Mouse (Mus musculus) bone marrow, adult 2 months (tissue): ENCODE measurements around the gene Spic. TPM values are rescaled to one million over a fixed set of nuclear protein-coding genes. Genes with fewer than 3 reads are reported as not detected.

Experiments used
- H3K27ac ChIP-seq: fragments of 200-500 bp; 2 replicates; pipeline ENCODE4 v1.5.1; 2012; ENCODE audit warnings: low read depth, mild to moderate bottlenecking, control low read depth, inconsistent platforms, low read length; ENCODE audit not compliant: control insufficient read depth, poor library complexity, insufficient read depth
- H3K4me1 ChIP-seq: fragments of 200-500 bp; 2 replicates; pipeline ENCODE4 v1.6.1; 2011; ENCODE audit warnings: low read length; ENCODE audit not compliant: control insufficient read depth, insufficient read depth
- H3K4me3 ChIP-seq: fragments of 200-500 bp; replicated peaks from 2 replicates; pipeline ENCODE3; 2011; ENCODE audit warnings: mild to moderate bottlenecking, low read depth, low read length, control low read depth; ENCODE audit not compliant: control insufficient read depth
- CTCF ChIP-seq: fragments of 200-500 bp; IDR thresholded peaks from 2 replicates; pipeline ENCODE4 v1.5.1; 2011; ENCODE audit warnings: low read length, control low read depth; ENCODE audit not compliant: control insufficient read depth, insufficient read depth
- POLR2A ChIP-seq: fragments of 200-500 bp; IDR thresholded peaks from 2 replicates; pipeline ENCODE4 v1.6.1; 2011; ENCODE audit warnings: low read depth, mild to moderate bottlenecking, control low read depth, low read length, borderline replicate concordance; ENCODE audit not compliant: control insufficient read depth
- WGBS: fragments of 180-500 bp; shearing (Covaris S2); methylation state at CpG from one replicate; pipeline ENCODE4 v1.1.7; 2018; 5-methylcytosine and 5-hydroxymethylcytosine counted together
- polyA plus RNA-seq: library from polyadenylated mRNA; stranded (reverse); fragments of >200 nt; gene quantifications from 2 replicates; pipeline ENCODE4 v1.2.4, GENCODE M21; 2011; ENCODE audit warnings: low replicate concordance; ENCODE audit not compliant: missing spikeins, insufficient read depth, insufficient read length

Gene Spic
- polyA plus RNA-seq, 1 experiment: 35.9 TPM

GRCm38 (mm10) chr10:88717756-88718025 is 32.9 kb upstream of the Spic start:
- Histone ChIP-seq H3K4me3 (no peak overlapping the region), H3K27ac (no peak overlapping the region), H3K4me1 (no peaks in the 10 kb centered on the region; the same call in 1 of the 2 replicates)
- TF ChIP-seq POLR2A: no peak
- no peak for TF ChIP-seq CTCF
- WGBS: 58% methylated on average over 2 of the region's 2 CpGs

- H3K27ac ChIP-seq: no peak overlapping the region
- TF ChIP-seq CTCF (no peak), POLR2A (no peak)
- no peak overlapping the region for H3K4me3 ChIP-seq
- WGBS: 83% methylated on average over 13 of the region's 13 CpGs
- no peaks in the 10 kb centered on the region; the same call in 1 of the 2 replicates for H3K4me1 ChIP-seq
Observed at GRCm38 (mm10) chr10:88716986-88717755, 32.4 kb upstream of the Spic start.

GRCm38 (mm10) chr10:88715621-88716020 is 30.8 kb upstream of the Spic start:
- no peak overlapping the region for H3K27ac ChIP-seq
- WGBS: 76% methylated on average over 6 of the region's 6 CpGs
- TF ChIP-seq CTCF (no peak), POLR2A (no peak)
- H3K4me3 ChIP-seq: no peak overlapping the region
- no peaks in the 10 kb centered on the region; the same call in 1 of the 2 replicates for H3K4me1 ChIP-seq

GRCm38 (mm10) chr10:88714744-88715143 is 29.9 kb upstream of the Spic start:
- H3K4me1 ChIP-seq: no peaks in the 10 kb centered on the region; the same call in 1 of the 2 replicates
- TF ChIP-seq POLR2A (no peak), CTCF (no peak)
- no peak overlapping the region for H3K4me3 ChIP-seq
- H3K27ac ChIP-seq: no peak overlapping the region
- 81% methylated on average over 4 of the region's 4 CpGs for WGBS

GRCm38 (mm10) chr10:88712359-88712758 is 27.5 kb upstream of the Spic start:
- no peak for TF ChIP-seq CTCF
- no peak for TF ChIP-seq POLR2A
- Histone ChIP-seq H3K27ac (no peak overlapping the region), H3K4me1 (no peaks in the 10 kb centered on the region; the same call in 1 of the 2 replicates), H3K4me3 (no peak overlapping the region)
- 4% methylated on average over 6 of the region's 6 CpGs for WGBS

- TF ChIP-seq POLR2A (no peak), CTCF (no peak)
- Histone ChIP-seq H3K4me1 (no peaks in the 10 kb centered on the region; the same call in 1 of the 2 replicates), H3K27ac (no peak overlapping the region), H3K4me3 (no peak overlapping the region)
- 34% methylated on average over 10 of the region's 10 CpGs for WGBS
Observed at GRCm38 (mm10) chr10:88708671-88709523, 24.1 kb upstream of the Spic start.

- 75% methylated on average over 6 of the region's 6 CpGs for WGBS
- TF ChIP-seq POLR2A (no peak), CTCF (no peak)
- no peaks in the 10 kb centered on the region for H3K4me1 ChIP-seq
- H3K4me3 ChIP-seq: no peak overlapping the region
- no peak overlapping the region for H3K27ac ChIP-seq
Observed at GRCm38 (mm10) chr10:88700938-88701337, 16.1 kb upstream of the Spic start.

- Histone ChIP-seq H3K4me3 (no peak overlapping the region), H3K27ac (no peak overlapping the region), H3K4me1 (no peaks in the 10 kb centered on the region)
- no peak for TF ChIP-seq CTCF
- no peak for TF ChIP-seq POLR2A
- WGBS: 13% methylated on average over 4 of the region's 4 CpGs
Observed at GRCm38 (mm10) chr10:88682904-88683563, 1.8 kb downstream of the Spic start.

GRCm38 (mm10) chr10:88672825-88673224 is 12.0 kb downstream of the Spic start:
- Histone ChIP-seq H3K27ac (no peak overlapping the region), H3K4me3 (no peak overlapping the region), H3K4me1 (no peaks in the 10 kb centered on the region)
- TF ChIP-seq POLR2A: no peak
- no peak for TF ChIP-seq CTCF
- WGBS: 87% methylated on average over 7 of the region's 7 CpGs
